Mouse (Mus musculus): ENCODE measurements at regions not wholly inside any gene's neighbourhood (a gene's known extent, or its start where the extent isn't known, plus 50 kb on each side); places are given as distances from the start of the nearest gene placed in this dataset.

DNA sequence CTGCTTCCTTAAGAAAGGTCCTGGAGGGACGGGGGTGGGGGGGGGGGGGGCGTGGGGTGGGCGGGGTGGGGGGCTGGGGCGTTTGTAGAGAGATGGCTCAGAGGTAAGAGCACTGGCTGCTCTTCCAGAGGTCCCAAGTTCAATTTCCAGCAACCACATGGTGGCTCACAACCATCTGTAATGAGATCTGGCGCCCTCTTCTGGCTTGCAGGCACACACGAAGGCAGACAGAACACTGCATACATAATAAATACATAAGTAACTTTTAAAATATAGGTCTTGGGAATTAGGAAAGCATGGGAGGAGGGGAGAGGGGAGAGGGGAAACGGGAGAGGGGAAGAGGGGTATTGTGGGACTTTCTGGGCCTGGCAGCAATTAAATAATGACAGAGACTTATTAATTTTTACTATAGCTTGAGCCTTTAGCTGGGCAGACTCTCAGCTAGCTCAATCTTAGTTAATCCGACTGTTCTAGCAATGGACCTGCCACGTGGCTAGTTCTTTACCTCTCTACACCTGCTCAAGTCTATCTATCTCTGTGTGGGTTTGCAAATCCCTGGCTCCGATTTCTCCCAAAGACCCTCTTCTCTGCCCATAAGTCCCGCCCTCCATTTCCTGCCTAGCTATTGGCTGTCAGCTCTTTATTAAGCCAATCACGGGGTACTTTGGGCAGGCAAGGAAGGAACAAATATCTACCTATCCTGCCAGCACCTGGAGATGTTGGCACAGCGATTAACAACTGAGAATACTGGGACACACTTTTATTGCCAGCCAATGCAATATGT, 64.1 kb upstream of the Rpl34 start:
- no peak overlapping the region for H3K4me3 ChIP-seq (replicated peaks)
- 37% methylated on average over 10 of the region's 13 CpGs for WGBS
- no peaks in the 10 kb centered on the region for H3K9me3 ChIP-seq
- no peak overlapping the region for H3K4me2 ChIP-seq
- no peak for ATAC-seq (ENCODE audit: insufficient number of reproducible peaks, insufficient read depth, low FRiP score, low TSS enrichment, low read depth)
- H3K27me3 ChIP-seq = no peaks in the 10 kb centered on the region
- H3K36me3 ChIP-seq = no peaks in the 10 kb centered on the region
- no peak overlapping the region for H3K9ac ChIP-seq (replicated peaks)
- H3K27ac ChIP-seq = no peak overlapping the region
- peaks cover 5% of the 10 kb centered on the region; the same call in 1 of the 2 replicates for H3K4me1 ChIP-seq (replicated peaks)

- no peak overlapping the region for H3K9ac ChIP-seq (replicated peaks)
- H3K4me3 ChIP-seq (replicated peaks) = no peak overlapping the region
- no peaks in the 10 kb centered on the region for H3K27me3 ChIP-seq
- H3K4me2 ChIP-seq = no peak overlapping the region
- no peaks in the 10 kb centered on the region for H3K9me3 ChIP-seq
- ATAC-seq (ENCODE audit: insufficient number of reproducible peaks, insufficient read depth, low FRiP score, low TSS enrichment, low read depth) = no peak
- 48% methylated on average over 11 of the region's 11 CpGs for WGBS
- no peaks in the 10 kb centered on the region for H3K36me3 ChIP-seq
- H3K4me1 ChIP-seq (replicated peaks) = no peaks in the 10 kb centered on the region
- H3K27ac ChIP-seq = no peak overlapping the region
These were observed 50.6 kb upstream of the Rpl34 start for GRCm38 (mm10) chr3:130780706-130781240.

Measured in limb, embryonic 12.5 days (tissue).